Mouse (Mus musculus) cerebellum, adult 9-10 months (tissue): ENCODE measurements at regions not wholly inside any gene's neighbourhood (a gene's known extent, or its start where the extent isn't known, plus 50 kb on each side); places are given as distances from the start of the nearest gene placed in this dataset.

Experiments used
- DNase-seq: peaks from one replicate; pipeline ENCODE4 v3.0.0; 2022

DNA sequence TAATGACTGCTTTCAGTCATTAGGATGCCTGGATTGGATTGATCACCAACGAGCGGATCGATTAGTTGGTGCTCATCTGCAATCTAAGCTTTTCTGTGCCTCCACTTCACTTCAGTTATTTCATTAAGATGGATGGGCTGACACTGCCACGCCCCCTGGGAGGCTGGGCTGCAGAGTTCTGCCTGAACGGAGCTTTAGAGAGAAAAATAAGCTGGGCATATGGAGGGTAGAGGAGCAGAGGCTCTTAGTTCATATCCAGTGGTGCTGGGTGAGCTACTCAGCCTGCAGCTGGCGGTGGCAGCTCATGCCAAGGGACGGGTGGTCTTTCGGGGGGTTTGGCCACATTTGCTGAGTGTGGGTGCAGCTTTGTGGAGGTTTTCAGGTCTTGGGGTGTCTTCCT, 256.4 kb upstream of the Dusp10 start:
- no peak for DNase-seq

DNA sequence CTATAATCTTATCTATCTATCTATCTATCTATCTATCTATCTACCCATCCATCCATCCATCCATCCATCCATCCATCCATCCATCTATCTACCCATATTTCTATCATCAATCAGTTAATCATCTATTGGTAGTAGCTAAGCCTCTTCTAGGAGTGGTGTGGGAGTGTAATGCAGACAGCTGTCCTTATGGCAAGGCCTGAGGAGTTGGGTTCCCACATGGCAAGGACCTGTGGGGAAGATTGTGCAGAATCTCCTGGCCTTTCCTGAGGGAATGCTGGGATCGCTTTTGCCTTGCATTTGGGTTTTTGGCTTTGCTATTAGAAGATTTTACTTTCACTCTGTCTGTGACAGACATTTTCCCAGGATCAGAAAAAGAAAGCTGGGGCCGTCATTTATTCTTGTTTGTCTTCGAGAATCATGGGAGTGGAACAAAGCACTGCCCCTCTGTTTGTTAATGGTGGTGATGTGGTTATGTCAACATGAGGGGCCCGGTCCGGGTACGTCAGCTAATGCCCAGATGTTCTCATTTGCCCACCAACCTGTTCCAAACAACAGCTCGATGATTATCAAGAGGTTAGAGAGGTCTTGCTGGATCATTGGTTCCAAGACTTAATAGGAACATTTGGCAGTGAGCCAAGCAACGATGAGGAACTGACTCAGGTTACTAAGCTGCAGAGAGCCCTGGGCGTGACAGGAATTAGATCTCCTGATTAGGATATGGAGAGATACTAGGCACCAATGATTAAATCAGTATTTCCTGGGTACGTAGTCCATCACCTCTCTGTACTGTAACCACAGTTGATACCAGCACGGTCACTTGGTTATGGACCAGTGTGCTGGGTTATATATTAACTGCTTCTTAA, 249.0 kb upstream of the Dusp10 start:
- DNase-seq = no peak

DNA sequence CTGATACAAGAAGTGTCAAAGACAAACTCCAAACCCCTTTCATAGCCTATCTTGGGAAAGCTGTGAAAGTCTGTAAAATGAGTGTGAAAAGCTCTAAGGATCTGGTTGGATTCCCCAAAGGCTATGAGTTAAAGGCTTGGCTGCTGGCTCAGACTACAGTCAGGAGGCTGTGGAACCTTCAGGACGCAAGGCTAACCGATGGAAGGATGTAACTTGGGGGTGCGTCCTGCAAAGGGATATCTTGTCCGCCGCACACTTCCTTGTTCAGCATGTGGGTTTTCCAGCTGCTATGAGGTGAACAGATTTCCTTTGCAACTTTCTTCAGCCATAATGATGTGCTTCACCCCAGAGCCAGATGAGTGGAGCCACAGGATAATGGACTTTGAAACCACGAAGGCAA, 240.3 kb upstream of the Dusp10 start:
- no peak for DNase-seq

DNA sequence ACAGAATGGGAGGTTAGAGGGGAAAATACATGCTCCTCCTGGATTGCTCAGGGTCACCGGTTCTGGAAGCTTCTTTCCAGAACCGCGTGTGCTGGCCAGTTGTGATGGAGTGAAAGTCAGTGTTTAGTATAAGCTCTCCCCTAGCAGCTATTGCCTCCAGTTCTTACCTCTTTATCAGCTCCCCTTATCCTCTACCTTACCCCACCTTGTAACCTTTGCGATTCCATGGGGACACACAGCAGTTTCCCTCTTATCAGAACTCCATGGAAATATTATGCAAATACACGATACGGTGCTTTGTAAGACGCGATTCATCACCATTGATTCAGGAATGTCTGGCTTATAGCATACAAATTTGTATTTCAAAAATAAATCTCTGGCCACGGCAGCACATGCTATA, 232.9 kb upstream of the Dusp10 start:
- DNase-seq = no peak

DNA sequence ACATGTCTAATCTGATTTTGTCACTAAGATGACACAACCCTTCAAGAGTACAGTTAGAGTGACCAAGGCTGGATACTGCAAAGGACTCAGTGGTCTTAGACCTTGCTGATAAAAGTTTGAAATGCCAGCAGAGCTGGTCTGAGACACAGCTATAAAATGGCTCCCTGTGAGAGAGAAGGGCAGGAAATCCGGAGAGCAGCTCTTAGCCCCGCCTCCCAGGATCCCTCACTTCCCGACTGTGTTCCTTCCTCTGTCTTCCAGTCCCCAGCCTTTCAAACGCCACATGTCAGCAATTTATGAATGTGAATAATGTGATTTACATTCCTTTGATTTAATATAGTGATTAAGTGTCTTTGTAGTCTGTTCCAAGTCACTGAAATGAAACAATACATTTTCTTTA, 232.3 kb upstream of the Dusp10 start:
- no peak for DNase-seq

DNA sequence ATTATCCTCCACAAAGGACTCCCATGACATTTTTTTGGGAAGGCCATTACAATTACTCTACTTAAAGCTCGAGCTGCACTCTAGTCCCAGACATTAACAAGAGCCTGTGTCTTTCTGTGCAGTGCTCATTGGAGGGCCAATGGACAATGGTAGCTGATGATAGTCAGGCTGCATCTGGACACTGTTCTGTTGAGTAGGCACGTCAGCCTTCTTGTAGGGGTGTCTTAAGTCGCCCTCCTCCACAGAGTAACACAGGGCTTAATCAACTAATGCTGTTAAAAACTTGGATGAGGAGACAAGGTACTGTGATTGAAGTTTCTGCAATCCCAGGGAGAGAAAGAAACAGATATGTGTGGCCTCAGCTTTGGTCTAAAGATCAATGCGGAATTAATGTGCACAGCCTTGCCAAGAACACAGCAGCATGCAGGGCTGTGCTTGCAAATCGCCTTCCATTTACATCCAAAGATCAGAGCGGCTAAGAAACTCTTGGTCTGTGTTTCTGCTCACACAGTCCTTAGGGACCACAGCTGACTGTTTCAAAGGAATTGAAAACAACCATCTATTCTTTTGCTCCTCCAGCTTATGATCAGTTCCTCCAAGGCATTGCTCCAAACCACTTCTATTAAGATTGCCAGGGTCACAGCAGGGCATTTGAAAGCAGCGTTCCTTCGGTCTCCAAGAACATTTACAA, 229.5 kb upstream of the Dusp10 start:
- DNase-seq = peak; percentile 12

DNA sequence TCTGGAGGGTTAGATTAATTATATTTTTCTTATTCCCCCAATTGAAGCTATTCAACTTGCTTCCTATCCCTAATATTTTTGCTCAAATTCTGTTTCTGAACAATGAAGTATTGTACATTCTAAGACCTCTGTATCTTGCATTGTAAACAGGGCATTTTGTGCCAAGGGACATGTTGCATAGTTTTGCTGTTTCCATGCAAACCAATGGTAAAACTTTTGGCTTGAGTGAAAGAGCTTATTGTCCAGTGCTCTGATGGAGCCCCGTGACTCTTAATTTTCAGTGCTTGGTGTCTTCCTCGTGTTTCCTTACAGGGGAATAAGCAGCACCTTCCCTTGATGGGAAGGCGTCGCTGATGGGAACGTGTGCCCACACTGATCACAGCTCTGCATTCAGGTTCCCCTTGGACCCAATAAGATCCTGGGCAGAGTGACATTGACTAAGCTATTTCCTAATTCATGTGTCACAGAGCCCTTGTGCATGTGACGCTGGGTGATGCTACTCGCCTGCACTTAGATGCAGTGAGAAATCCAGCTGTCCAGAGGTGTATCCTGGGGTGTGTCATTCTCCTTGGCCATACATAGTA, 220.8 kb upstream of the Dusp10 start:
- DNase-seq = peak; percentile 8

DNA sequence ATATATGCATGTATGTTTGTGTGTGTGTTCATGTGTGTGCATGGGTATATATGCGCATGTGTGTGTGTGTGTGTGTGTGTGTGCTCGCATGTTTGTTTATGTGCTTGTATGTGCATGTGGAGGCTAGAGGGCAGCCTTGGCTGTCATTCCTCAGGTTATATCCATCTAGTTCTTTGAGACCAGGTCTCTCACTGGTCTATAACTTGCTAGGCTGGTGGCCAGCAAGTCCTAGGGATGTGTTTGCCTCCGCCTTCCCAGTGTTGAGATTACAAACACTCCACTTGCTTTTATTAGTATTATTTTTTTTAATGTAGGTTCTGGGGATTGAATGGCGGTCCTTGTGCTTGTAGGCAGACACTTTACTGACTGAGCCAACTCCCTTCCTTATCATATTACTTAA, 219.8 kb upstream of the Dusp10 start:
- no peak for DNase-seq

DNA sequence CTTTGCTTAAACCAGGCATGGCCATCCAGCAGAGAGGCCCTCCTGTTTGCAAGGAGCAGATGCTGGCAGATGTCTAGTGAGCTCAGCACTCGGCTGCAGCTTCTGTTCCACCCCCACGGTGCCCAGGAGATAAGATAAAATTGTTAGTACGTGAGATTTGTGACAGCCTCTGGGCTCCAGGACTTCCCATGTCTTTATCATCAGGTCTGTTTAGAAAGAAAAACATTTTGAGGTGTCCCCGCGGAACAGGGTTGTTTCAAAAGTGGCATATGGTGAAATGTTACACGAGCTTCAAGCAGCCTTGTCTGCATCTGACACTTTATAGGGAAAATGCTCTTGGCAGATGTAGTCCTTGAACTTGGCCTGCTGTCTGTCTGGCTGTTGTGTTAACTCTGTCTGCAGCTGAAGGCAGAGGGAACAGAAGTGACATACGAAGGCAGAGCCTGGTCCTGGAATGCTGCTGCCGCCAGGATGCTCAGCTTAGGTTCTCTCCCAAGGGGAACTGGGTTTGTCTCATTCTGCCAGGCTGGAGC, 219.1 kb upstream of the Dusp10 start:
- DNase-seq = no peak

DNA sequence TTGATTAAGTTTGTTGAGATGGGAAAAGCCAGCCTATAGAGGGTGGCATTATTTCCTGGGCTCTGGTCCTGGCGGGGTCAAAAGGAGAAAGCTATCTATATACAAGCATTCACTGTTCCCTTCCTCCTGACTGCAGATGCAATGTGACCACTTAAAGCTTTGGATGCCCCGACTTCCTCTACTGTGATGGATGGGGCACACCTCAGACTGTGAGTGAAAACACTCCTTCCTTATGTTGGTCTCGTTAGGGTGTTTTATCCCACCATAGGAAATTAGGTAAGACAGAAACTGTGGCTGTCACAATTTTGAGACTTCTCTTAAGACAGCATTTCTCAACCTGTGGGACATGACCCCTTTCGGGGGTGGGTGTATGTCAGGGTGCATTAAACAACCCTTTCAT, 210.8 kb upstream of the Dusp10 start:
- DNase-seq = no peak

DNA sequence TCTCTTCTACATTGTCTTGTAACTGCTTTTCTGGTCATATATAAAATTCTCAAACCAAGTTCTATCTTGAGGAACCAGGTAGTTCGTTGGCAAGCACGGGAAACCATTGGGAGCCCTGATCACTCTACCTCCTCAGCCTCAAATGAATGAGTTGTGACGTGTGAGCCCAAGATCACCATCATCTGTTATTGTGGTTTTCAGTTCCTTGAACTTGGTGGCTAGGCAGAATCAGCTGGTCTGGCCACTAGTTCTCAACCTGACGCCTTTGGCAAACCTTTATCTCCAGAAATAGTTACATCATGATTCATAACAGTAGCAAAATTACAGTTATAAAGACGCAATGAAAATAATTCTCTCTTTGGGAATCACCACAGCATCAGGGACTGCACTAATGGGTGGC, 209.7 kb upstream of the Dusp10 start:
- DNase-seq = no peak

DNA sequence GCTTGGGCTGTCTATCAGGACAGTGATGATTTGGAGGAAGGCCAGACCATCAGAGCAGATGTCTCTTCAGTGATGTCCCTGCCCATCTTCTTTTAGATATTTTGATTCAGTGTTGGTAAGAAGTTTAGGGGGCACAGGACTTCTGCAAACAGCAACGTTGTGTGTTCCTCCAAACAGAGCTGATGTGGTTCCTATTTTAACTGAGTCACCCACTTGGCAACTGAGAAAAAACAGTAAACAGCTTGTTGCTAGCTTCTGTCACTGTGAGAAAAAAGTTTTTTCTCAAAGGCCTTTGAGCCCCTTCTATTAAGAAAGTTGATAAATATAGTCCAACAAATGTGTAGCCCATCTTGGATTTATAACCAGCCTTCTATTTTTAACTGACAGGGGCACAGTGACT, 209.3 kb upstream of the Dusp10 start:
- DNase-seq = no peak

DNA sequence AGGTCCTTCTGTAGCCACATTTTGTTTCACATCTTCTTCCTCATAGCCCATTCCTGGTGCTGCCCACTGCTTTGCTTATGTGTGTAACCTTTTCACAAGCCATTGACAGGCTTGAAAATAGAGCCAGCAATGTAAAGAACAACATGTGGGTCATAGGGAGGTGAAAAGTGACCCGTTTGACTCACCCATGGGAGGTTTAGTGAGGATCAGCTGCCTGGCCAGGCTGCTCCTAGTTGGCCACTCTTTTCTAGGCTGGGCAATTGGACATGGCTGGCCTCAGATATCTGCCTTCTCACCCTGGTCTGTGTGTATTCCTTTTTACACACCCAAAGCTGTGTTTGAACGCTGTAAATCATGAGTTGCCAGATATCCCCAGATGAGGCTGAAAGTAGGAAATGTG, 208.8 kb upstream of the Dusp10 start:
- no peak for DNase-seq

DNA sequence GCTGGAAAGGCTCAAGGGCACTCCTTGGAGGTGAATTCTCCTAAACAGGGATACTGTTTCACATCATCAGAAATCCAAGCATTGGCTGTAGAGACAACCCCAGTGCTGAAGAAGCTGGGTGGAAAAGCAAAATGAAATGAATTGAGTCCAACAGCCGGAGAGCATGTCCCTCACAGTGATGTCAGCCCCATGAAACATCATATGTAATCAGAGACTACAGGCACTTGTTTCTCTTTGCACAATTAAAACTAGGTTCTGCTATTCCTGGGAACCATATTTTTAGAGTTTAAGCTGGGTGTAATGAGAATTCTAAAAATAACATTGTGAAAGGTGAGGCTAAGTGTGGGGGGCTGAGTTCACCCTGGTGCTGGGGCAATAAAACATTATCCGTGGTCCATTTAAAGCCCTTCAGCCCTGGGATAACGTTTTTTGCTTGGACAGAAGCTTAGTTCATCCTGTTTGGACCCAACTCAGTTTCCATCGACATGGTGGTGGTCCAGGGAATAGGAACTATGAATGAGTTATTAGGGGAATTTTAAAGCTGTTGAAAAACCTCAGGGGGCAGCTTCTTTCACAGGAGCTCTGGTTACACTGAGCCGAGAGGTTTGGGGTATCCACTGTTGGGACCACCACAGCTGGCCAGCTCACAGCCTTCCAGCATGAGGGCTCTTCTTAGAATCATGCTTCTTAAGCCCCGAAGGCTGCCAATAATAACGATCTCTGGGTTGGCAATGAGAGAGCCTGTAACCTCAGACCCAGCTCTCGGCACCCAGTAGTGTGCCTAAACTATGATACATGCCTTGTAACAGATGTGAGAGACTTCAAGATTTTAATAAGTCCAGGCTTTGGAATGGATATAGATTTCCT, 206.0 kb upstream of the Dusp10 start:
- no peak for DNase-seq

DNA sequence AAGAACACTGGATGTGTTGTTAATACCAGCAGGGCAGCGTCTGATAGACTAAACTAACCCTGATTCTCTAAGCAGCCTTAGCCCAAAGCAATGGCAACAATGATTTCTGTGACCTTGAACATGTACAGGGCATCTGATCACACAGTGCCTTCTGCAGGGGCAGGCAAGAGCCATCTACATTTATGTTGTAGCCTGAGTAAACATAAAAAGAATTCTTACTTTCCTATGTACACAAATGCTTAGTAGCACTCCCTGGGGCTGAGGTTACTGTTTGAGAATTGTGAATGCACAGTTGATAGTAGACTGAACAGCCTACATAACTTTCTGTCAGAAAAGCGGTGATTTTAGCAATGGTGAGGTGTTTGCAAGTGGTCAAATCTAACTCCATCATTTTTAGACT, 204.9 kb upstream of the Dusp10 start:
- DNase-seq = no peak

DNA sequence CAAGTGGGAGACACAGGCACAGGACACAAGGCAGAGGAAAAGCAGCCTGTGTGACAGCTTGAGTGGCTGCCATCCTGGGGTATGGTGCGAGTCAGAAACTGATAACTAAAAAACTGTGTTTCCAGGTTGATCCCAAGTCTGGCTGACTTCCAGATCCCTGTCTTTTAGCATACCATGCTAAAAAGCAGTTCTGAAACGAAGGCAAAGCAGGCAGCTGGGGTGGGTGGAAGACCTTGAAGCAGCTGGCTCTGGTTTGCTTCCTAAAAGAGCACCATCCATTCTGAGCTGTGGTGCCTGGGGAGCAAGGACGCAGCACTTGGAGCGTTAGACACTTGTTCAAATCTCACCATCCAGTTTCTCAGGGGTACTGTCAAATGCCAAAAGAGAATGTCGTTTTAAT, 192.5 kb upstream of the Dusp10 start:
- DNase-seq = no peak

DNA sequence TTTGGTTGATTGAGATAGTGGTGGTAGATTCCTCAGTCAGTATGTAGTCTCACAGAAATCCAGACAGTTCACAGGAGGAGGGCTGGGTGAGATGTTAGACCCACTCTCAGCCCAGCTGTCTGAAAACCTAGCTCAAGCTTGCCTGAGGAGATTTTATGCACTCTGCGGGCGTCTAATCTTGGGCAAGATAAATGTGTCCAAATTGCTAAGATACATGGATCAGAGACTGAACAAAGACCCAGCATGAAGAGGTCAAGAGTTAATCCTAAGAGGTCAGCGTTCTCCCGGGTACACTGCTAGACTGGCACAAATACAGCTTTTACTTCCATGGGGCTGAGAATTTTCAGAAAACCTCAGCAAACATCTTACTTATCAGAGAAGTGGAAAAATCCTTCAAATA, 186.8 kb upstream of the Dusp10 start:
- no peak for DNase-seq

DNA sequence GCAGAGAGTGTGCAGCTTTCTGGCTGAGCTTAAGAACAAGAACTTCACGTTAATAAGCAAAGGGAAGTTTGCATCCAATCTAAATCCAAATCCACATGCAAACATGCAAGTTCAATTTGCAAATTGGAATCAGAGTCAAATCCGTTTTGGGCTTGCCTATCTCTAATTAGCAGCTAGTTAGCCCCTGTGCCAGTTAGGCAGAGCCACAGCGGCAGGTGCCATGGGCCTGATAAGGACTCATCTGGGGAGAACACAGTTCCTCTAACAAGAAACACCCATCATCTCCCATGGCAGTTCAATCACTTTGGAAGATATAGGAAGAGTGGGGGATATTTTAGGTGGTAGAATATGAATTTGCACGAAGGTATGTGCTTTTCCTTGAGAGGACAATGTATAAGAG, 168.0 kb upstream of the Dusp10 start:
- DNase-seq = no peak

DNA sequence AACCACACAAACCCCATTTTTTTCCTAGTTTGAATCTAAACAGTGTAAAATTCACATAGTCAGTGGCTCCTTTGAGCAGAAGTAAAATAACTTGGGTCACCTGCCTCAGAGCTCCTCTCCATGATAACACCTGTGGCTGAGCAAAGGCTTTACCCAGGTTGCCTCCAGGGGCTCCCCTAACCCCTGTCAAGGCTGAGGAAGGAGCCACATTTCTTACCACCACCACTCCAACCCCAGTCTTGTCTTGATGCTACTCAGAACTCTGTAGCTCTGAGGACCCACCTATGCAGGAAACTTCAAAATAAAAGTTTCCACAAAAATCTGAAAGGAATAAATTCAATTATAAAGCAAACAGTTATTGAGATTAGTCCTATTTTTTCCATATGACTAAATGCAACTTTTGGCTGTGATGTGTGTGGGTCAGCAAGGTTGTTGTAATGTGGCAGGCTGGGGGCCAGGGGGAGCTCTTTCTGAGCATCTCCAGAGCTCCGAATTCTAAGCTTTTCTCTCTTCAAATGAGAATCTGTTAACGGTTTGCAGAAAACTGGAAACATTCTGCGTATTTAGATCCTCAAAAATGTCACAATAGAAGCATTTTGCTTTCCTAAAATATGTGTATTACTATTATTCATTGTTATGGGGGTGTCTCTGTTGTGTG, 159.0 kb upstream of the Dusp10 start:
- DNase-seq = no peak

DNA sequence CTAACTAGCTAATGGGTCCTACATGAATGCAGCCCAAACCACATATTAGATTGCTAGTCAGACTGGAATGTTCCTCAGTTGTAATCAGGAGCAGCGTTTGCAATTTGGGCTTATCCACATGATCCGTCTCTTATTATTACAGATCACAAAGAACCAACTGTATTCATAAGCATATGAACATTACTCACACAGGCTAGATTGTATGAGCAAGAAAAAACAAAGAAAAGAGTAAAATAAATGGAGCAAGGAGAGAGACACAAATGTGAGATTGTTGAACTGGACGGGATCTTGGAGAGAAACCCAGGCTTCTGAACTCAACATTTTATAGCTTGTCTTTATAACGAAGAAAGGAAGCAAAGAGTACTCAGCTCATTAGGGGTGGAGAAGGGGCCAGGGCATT, 148.0 kb upstream of the Dusp10 start:
- DNase-seq = no peak

DNA sequence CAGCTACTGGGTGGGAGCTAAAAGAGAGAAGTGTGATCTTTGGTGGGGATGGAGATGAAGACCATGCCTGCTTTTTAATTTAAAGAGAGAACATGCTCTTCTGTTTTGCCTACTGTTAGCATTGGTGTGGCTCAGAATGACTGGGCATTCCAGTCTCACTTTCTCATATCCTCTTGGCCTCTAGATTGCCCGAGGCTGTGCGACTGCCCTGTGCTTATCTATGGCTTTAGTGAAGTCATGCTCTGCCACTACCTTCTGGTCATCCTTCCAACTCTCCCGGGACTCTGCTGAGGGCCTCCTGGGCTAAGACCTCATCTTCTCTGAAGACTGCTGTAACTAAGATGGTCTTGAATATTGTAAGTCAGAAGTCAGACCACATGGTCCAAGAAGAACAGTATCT, 147.5 kb upstream of the Dusp10 start:
- DNase-seq = no peak

DNA sequence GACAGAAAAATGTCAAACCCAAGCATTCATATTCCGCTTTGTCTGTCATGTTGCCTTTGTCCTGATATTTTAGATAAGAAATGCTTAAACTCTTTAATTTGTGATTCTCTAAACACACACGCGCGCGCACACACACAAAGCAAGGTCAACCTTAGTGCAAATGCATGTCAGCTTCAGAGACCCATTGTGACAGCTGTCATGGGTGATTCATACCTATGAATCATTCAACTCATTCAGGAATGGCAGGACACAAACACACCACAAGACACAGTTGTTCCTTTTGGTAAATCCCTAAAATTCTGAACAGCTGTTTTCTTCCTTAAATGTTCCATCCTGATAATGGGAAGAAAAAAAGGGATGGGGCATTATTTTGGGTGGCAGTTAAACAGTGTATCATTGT, 144.1 kb upstream of the Dusp10 start:
- DNase-seq = no peak

DNA sequence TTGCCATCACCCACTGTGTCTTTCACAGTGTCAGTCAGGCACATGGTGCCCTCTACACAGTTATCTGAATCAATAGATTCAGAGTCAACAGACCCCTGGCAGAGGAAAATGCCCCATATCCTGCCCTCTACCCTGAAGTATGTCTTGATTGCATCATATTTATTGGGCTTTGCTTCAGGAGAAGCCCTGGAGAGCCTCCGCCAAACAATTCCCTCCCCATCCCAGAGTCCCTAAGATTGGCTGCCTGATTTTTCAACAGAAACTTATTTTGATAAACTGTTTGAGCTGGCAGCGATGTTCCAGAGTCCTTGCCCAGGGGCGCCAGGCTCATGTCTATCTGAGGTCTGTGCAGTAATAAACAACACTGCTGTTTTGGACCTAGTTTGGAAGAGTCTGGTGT, 117.2 kb upstream of the Dusp10 start:
- DNase-seq = no peak
